Mouse (Mus musculus) v-Abl transformed pro-B cells (cell line): ENCODE measurements around the gene Hus1.

Experiments used
- in situ Hi-C, 2 experiments: fragments of 400-800 bp; cut with MboI; formaldehyde crosslinking; loops; one replicate each; pipeline ENCODE4 v1.15.1; 2025; ENCODE audit not compliant: unreplicated experiment in 2 of 2

Gene Hus1

DNA sequence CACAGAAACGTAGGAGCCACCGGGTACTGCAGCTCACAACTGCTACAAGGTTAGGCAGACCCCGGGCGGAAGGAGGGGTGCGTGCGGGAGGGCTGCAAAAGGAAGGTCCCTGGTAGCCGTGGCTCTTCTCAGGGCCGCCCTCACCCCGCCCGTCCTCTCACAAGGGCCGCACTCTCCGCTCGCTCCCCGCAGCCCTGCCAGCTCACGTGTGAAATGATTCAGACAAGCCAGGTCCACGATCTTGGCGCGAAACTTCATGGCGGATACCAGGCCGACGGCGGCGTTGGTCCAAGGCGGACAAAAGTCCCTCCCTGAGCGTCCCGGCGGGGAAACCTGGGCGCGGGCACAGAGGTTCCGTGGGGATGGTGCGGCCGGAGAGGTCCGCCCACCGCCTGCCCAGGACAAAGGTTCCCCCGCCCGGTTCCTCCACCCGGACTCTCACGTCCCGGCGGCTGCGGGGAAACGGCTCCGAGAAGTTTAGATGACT is at the start of gene Hus1:
TSS of gene Hus1 (minus strand) at position 339 of the 487 bp plus-strand sequence.
- in situ Hi-C loops = no loop called here

DNA sequence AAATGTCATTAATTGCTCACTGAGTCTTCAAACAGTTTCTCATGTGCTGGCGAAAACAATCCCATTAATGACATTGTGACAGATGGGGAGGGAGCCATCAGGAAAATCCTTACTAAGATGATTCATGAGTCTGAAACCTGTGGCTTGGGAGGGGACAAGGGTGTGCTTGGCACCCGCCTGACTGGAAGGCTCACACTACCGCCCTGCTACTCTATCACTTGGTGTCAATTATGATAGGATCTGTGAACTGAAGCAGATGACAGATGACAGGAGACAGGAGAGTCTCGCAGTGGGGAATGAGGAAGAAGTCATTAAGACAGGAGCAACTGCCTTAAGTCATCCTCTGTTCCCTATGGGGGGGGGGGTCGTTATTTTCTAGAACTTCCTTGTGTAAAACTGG is 49.5 kb upstream of the Hus1 start:
- in situ Hi-C loops = no loop called here

DNA sequence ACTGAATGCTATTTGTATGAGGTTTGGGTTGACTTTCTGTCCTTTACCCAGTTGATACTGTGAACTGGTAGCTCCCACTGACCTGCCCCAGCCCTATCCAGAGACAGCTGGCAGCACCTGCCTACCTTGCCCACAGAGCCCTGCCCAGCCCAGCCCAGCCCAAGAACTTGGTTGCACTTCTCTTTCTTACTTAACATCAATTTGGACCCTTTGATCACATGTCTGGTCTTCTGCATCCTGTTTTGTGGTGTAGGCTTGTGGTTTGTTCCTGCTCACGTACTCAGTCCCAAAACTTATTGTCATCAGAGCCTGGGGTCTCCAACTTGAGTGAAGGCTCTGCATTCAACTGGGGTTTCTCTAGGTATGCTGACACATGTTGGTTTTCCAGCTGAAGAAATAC is 49.0 kb upstream of the Hus1 start:
- in situ Hi-C loops = no loop called here

DNA sequence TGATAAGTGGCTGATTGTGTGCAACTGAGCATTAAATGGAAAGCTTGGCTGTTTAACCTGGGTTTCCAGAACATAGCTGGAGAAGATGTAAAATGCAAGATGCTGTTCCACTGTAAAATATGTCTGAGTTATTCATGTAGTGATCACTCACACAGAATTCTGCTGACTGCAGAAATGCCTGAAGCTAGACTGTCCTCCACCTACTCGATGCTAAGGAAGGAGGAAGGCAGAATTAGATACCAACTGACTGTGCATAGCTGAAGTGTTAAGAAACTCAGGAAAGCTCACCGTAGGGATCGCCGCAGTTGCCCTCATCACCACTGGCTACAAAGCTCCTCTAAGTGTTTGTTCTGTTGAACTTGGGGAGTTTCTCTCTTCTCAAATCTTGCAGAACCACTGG is 46.7 kb upstream of the Hus1 start:
- in situ Hi-C loops = no loop called here

DNA sequence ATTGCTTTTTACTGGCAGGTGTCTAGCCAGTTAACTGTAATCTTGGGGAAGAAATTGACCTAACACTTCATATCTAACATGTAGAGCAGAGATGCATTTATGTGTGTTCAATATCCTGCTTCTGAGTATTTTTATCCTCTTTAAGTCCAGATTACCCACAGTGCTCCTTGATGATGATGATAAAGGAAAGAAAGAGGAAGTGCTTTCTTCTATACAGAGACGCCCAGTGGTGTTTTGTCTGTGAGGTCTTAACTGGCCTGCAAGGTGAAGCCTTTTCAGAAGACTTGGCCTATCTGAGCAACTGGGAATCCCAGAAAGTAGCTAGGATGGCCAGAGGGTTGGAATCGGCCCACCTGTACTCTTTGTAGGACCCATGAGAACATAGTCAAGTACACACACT is 45.9 kb upstream of the Hus1 start:
- in situ Hi-C loops = no loop called here

DNA sequence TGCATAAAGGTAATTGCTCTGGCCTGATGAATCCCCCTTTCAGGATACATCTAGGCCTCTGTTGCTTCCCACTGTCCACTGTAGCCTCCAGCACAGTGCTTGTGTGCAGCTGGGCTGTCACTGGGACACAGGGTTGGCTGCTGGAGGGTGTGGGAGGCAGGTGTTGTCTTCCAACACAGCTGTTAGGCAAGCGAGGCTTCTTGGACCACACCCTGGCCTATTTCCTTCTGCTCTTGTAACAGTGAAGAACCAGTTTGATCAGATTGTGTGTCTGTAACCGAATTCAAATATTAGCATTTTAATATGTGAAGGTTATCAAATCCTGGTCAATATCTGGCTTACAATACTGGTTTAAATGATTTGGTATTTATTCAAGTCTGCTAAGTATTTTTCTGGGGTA is 40.9 kb upstream of the Hus1 start:
- in situ Hi-C loops = no loop called here

DNA sequence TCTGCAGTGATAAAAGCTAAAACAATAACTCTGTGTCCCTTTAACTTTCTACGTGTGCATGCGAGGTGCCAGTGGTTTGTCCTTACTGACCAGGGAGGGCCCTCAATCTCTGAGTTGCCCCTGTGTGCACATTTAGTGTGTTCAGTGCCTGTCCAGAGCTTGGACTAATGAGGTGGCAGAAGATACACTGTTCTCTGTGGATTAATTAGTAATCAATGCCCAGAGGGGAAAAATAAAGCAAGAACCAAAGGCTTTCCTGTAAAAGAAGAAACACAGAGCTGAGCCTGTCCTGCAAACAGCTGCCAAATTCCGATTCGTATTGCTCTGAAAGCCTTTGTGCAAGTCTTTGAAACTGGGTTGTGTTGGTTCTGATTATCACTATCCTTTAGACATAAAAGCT is 39.2 kb upstream of the Hus1 start:
- in situ Hi-C loops = no loop called here

DNA sequence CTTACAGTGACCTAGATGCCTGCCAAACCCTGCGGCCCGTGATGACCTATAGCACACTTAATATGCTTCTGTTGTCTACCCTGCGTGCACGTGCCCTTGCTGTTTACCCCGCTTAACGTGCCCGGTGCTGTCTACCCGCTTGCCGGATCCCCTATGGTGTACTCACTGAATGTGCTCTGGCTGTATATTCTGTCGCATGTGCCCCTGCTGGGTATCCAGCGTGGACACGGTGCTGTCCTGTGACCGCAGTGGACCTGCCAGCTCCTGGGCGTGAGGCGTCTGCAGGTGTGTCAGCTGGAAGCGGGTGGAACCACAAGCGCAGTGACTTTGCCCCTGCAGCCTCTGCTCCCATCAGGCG is 37.7 kb upstream of the Hus1 start, which contains the start of gene Sun3:
TSS of gene Sun3 (minus strand) at position 289 of the 358 bp plus-strand sequence.
- in situ Hi-C loops = no loop called here

DNA sequence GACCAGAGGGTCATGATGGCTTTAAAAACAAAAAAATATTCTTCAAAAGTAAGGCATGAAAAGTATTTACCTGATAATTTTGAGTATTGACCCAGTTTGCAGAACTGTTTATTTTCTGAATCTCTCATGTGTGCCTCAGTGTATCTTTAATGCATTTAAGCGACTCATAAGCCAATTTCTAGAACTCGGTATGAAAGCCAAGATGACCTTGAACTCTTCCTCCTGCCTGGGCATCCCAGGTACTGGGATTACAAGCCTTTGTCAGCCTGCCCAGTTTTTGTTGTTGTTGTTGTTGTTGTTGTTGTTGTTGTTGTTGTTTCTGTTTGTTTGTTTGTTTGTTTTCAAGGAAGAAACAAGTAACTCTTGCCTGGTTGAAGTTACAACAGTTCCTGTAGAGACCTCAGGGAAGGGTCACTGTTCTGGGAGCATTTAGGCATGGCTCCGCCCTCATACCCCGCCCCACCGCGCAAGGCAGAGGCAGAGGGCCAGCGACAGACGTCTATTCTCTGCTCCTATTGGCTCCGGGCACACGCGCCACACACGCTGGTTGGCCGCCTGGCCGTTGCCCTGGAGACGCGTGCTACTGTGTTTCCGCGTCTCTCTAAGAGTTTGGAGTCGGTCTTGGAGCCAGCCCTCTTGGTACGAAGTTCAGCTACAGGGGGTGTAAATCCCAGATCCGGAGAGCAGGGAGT is 37.2 kb upstream of the Hus1 start, which contains the start of gene Gm11992:
TSS of gene Gm11992 (plus strand) at position 584 of the 692 bp plus-strand sequence.
- in situ Hi-C loops = no loop called here

DNA sequence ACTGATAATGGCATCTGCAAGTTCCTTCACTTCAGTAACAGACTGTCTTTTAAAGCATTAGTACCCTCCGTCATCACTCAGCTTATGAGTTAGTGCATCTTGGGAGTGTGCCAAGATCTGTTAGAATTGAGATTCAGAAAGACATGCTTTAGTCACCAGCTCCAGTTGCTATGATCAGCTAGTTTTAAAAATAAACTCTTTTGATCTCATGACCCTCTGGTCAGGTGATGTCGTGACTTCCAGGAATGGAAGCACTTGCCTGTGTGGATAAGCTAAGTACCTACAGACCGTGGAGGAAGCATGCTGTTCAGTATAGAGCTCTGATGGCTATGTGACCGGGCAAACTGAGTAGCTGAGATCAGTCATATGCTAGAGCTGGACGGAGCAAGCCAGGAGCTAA is 36.1 kb upstream of the Hus1 start:
- in situ Hi-C loops = no loop called here

DNA sequence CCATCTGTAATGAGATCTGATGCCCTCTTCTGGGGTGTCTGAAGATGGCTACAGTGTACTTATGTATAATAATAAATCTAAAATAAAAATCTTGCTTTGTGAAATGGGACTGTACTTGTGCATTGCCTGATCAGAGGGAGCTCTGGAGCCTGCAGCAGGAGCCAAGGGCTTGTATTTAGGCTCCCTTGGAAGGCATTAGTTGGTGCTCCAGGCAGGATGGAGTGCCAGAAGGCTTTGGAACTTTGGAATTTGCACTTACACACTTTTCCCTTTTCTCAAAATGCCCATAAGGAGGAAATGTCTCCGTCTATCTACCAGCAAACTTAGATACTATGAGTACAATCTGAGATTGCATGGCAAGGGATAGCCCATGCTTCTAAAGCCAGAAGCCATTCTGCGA is 35.6 kb upstream of the Hus1 start:
- in situ Hi-C loops = no loop called here

DNA sequence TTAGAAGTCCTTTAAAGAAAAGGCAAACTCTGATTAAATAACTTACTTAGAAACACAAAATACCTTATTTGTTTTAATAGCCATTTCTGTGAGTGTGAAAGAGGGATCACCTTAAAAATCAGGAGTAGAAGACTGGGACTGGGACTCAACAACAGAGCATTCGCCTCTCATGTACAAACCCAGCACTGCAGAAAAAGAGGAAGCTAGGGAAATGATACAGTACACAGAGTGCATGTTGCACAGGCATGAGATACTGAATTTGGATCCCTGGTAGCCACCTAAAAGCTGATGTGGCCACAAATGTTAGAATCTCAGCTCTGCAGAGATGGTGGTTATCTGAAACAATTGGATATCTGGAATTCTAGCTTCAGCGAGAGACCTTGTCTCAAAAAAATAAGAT is 20.5 kb upstream of the Hus1 start:
- in situ Hi-C loops = no loop called here

DNA sequence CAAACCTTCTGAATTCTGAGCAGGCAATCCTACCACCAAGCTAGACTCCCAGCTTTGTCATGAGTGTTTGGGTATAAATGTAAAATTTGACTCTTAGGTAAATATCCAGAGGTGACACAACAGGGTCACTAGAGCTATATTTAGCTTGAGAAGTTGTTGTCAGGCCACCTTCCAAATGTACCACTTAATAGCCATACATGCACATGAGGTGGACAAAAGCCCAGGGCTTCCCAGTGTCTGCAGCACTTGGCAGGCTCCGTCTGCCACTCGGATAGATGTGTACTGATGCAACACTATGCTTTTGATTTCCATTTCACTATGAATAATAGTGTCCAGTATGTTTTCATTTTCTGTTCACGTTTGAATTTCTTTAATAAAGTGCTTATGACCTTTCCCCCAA is 14.2 kb upstream of the Hus1 start:
- in situ Hi-C loops = no loop called here

DNA sequence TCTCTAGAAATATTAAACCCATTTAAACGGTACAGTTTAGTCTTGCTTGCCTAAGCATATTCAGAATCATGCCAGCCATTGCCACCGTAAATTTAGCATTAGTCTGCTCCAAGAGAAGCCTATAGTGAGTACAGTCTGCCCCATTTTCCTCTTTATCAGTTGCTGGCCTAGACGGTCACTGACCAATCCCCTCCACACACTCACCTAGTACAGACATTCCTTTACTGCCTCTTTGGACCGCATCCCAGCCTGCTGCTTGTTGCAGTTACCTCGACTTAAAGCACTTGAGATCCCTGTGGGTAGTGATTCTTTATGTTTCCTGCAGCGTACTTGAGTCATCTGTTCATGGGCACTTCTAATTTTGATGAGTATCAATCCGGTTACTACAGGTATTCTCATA is 13.8 kb upstream of the Hus1 start:
- in situ Hi-C loops = no loop called here

DNA sequence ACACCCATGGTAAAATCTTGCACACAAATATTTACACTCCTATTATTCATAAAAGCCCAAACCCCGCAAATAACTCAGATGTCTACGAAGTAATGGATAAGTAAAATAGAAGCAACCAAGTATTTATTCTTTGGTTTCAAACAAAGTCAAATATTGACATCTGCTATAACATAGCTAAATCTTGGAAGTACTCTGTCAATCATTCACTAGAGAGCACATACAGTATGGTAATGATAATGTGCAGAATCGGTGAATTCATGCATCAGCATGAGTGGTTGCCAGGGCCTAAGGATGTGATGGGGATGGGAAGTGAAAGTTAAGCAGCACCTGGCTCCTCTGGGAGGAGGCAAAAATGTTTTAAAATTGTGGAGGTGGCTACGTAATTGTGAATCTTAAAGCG is 9.2 kb upstream of the Hus1 start:
- in situ Hi-C loops = no loop called here

DNA sequence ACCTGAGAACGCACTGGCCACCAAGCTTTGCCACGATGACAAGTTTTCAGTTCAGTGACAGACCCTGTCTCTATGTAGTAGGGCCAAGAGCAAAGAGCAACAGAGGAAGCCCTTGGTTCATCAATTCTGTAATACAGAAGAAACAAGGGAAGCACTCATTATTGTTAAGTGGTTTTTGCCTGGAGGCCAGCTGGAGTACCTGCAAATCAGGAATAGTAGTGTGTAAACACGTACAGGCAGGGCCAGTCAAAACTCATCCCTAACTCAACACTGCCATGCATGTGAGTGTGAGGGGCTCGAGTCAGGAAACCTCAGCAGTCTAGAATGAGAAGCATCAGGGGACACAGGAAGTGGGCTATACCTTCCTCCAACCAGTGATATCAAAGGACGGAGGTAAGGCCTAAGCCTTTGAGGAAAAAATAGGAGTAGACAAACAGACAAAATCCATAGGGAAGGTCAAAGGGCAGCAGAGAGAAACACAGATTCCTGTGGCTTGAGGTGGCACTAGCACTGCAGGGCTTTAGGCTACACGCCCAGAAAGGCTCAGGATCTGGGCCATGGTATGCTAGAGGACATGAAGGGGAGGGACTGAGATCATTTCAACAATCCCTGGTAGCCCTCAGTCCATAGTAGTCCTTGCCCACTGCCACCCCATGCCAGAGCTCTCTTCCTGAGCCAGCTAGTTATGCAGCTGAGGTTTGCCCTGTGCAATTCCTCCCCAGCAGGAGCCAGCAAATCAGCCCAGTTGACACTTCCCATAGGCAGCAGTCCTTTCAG is 7.7 kb upstream of the Hus1 start:
- in situ Hi-C loops = no loop called here

DNA sequence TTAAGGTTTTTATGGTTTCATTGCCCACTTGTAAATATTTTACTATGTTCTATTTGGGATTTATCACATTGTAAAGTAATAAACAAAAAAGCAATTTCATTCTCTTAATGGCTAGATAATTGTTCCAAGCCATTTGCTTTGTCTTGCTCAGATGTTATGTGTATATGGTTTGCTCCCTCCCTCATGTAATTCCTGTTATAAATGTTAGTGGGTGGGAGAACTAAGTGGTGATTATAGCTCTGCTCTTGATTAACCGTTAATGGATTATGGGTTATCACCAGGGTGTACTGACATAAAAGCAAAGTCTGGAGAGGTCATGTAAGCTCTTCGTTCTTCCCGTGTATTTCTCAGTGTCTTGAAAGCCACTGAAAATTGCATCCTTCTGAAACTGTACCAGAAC is 3.7 kb upstream of the Hus1 start:
- in situ Hi-C loops = no loop called here

DNA sequence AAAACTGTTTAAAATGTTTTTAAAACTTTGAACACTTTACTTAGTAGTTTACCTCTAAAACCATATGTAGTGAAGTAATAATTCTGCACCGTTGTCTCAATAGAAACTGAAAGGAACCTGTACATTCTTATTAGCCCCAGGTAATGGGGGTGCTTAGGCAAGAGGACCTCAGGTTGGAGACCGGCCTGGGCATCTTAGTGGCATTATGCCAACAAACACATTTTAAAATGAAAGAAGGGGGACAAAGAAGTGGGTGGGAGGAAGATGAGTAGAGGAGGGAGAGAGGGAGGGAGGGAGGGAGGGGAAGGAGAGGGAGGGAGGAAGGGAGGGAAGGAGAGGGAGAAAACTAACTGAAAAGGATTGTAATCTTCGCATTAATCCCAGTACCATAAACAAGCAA is 357 bp upstream of the Hus1 start:
- in situ Hi-C loops = no loop called here

DNA sequence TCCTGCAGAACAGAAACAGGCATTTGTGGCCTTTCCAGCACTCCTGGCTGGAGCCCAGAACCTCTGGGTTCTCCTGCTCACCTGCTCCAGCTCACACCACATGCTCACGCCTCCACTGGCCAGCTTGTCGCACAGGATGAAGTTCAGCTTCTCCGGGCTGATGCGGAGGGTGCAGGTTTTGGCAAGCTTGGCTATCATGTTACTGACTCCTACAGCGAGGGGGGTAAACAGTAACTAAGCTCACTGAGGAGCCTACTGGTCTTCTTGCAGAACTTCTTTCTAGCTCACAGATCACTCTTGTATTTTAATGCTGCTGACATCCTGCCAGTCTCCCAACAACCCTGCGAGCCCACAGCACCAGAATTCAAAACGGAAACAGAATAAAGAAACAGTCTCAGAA is 575 bp downstream of the Hus1 start:
- in situ Hi-C loops = no loop called here

DNA sequence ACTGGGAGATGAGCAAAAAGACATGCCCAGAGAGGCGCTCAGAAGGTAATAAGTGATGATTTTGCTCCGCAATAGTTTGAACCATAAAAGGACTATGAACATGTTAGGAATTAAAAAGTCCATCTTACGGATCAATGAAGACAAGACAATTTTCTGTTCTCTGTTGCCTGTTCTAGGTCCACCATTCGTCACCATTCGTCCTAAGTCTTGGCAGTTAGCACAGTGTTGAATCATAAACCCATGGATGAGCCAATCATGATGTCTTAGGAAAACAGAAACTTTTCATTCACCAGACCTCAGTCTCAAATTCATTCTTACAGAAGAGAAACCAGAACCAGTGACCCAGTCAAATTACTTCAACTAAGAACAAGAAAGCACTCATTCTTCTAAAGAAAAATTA is 2.2 kb downstream of the Hus1 start:
- in situ Hi-C loops = no loop called here

DNA sequence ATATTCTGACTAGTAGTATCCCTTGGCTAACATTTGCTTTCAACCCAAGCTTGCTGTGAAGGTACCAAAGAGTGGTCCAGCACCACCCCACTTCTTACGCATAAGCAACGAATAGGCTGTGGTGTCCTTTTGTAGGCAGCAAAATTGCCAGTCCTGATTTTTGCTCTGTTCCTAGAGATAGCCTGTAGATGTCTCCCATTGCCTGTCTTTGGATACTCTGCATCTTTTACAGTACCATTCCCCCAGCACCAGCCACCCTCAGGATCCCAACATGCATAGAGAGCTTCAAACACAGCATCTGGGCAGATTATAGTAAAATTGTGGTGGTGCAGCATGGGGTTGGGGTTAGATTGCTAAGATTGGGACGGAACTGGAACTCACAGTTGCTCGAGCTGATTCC is 22.9 kb downstream of the Hus1 start:
- in situ Hi-C loops = loop anchor here in 1 of 2 experiments (5.0 kb wide), 1 partner anchor 149 kb away; no protein-coding TSS in a partner anchor

DNA sequence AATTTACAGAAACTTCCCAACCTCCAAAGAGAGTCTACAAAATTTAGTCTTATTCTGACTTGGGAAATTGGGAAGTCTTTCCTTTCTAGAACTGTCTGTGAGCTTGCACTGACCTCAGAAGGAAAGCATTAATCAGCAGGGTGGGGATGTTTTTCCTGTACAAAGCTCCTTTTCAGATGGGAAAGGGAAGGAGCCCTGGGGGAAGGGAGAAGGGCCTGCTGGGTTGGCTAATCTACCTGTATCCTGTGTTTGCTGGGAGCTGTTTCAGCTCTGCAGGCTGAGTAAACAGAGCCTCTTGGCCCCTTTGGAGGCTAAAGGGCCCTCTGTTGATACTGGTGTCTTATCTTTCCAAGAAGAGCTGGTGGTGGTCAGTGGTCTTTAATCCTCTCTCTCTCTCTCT is 24.9 kb downstream of the Hus1 start:
- in situ Hi-C loops = loop anchor here in 1 of 2 experiments (5.0 kb wide), 1 partner anchor 151 kb away; no protein-coding TSS in a partner anchor
